Mouse (Mus musculus) lung, embryonic 16.5 days (tissue): ENCODE measurements around the gene Rnf123. TPM values are rescaled to one million over a fixed set of nuclear protein-coding genes. Genes with fewer than 3 reads are reported as not detected.
A peak's percentile ranks its signal among the peaks of the same experiment; 100 is the strongest.

Source experiments
- ATAC-seq: fragments of 200-750 bp; cut with Nextera tagmentation; 2 replicates; pipeline ENCODE4 v1.8.0; 2017; ENCODE audit warnings: low read depth, mild to moderate bottlenecking, moderate library complexity
- H3K27ac ChIP-seq: fragments of 300-500 bp; sonication (generic); 2 replicates; pipeline ENCODE4 v1.5.1; 2014; ENCODE audit warnings: mild to moderate bottlenecking, control low read depth, low read length
- H3K27me3 ChIP-seq: fragments of 300-500 bp; sonication (generic); 2 replicates; pipeline ENCODE4 v1.6.1; 2014; ENCODE audit warnings: low read depth, low read length, mixed read lengths; ENCODE audit not compliant: control insufficient read depth, insufficient read depth
- H3K36me3 ChIP-seq: fragments of 300-500 bp; sonication (generic); 2 replicates; pipeline ENCODE4 v1.6.1; 2014; ENCODE audit warnings: low read length; ENCODE audit not compliant: control insufficient read depth, insufficient read depth
- H3K4me1 ChIP-seq: fragments of 300-500 bp; sonication (generic); replicated peaks from 2 replicates; pipeline ENCODE4 v1.6.1; 2014; ENCODE audit warnings: low read length, mixed read lengths; ENCODE audit not compliant: control insufficient read depth, insufficient read depth
- H3K4me2 ChIP-seq: fragments of 300-500 bp; sonication (generic); 2 replicates; pipeline ENCODE4 v1.6.1; 2014; ENCODE audit warnings: low read depth, low read length, control low read depth
- H3K4me3 ChIP-seq: fragments of 300-500 bp; sonication (generic); 2 replicates; pipeline ENCODE4 v1.5.1; 2014; ENCODE audit warnings: mild to moderate bottlenecking, low read length, control low read depth
- H3K9ac ChIP-seq: fragments of 300-500 bp; sonication (generic); 2 replicates; pipeline ENCODE4 v1.6.1; 2014; ENCODE audit warnings: low read length, control low read depth
- H3K9me3 ChIP-seq: fragments of 300-500 bp; sonication (generic); 2 replicates; pipeline ENCODE4 v1.6.1; 2016; ENCODE audit warnings: low read length; ENCODE audit not compliant: control insufficient read depth
- WGBS: fragments of 180-500 bp; shearing (Covaris S2); extraction: QIAGEN DNeasy Blood & Tissue Kit; methylation state at CpG from one replicate; pipeline ENCODE4 v1.1.7; 2014; 5-methylcytosine and 5-hydroxymethylcytosine counted together
- polyA plus RNA-seq: library from polyadenylated mRNA; unstranded; fragments of >200 nt; fragmentation: Nextera tagmentation; extraction: Ambion mirVana; gene quantifications from 2 replicates; pipeline ENCODE4 v1.2.1, GENCODE M21; 2015

The Rnf123 gene
- polyA plus RNA-seq, 1 experiment from 2014 or later: 24.9 TPM

GRCm38 (mm10) chr9:108052411-108052810 lies 30.7 kb downstream of the Rnf123 start:
- H3K27ac ChIP-seq: peak overlapping the region; percentile 16; the same call in 1 of the 2 replicates
- WGBS: 64% methylated on average over 7 of the region's 7 CpGs

GRCm38 (mm10) chr9:108051931-108052220 lies 31.3 kb downstream of the Rnf123 start:
- Histone ChIP-seq H3K4me3 (no peak overlapping the region), H3K4me1 (peaks cover 32% of the 10 kb centered on the region), H3K9me3 (no peaks in the 10 kb centered on the region), H3K4me2 (no peak overlapping the region), H3K9ac (no peak overlapping the region), H3K27me3 (no peaks in the 10 kb centered on the region), H3K36me3 (peaks cover 16% of the 10 kb centered on the region), H3K27ac (no peak overlapping the region)
- no peak for ATAC-seq
- WGBS: 65% methylated on average over 4 of the region's 4 CpGs

More at GRCm38 (mm10) chr9:108052411-108052810, 30.7 kb downstream of the Rnf123 start:
- H3K9ac ChIP-seq: no peak overlapping the region
- H3K4me3 ChIP-seq: no peak overlapping the region
- H3K27me3 ChIP-seq: no peaks in the 10 kb centered on the region
- ATAC-seq: no peak
- peaks cover 32% of the 10 kb centered on the region for H3K4me1 ChIP-seq
- H3K9me3 ChIP-seq: no peaks in the 10 kb centered on the region
- no peak overlapping the region for H3K4me2 ChIP-seq
- peaks cover 14% of the 10 kb centered on the region for H3K36me3 ChIP-seq

- ATAC-seq: no peak
- H3K36me3 ChIP-seq: peaks cover 19% of the 10 kb centered on the region
- 90% methylated on average over 15 of the region's 15 CpGs for WGBS
- H3K4me3 ChIP-seq: no peak overlapping the region
- no peak overlapping the region for H3K4me2 ChIP-seq
- H3K27me3 ChIP-seq: no peaks in the 10 kb centered on the region
- H3K9ac ChIP-seq: no peak overlapping the region
- H3K4me1 ChIP-seq: peaks cover 32% of the 10 kb centered on the region
- no peaks in the 10 kb centered on the region for H3K9me3 ChIP-seq
- no peak overlapping the region for H3K27ac ChIP-seq
Measured at GRCm38 (mm10) chr9:108051184-108051930, 31.8 kb downstream of the Rnf123 start.

- Histone ChIP-seq H3K27me3 (no peaks in the 10 kb centered on the region), H3K4me3 (peak overlapping the region; percentile 85), H3K9ac (peak overlapping the region; percentile 85), H3K27ac (peak overlapping the region; percentile 66), H3K9me3 (no peaks in the 10 kb centered on the region), H3K4me1 (peaks cover 32% of the 10 kb centered on the region), H3K36me3 (peaks cover 32% of the 10 kb centered on the region), H3K4me2 (peak overlapping the region; percentile 97)
- no peak for ATAC-seq
- 41% methylated on average over 15 of the region's 15 CpGs for WGBS
Measured at GRCm38 (mm10) chr9:108049561-108050251, 33.4 kb downstream of the Rnf123 start.

- H3K27me3 ChIP-seq: no peaks in the 10 kb centered on the region
- peaks cover 32% of the 10 kb centered on the region for H3K4me1 ChIP-seq
- H3K9me3 ChIP-seq: no peaks in the 10 kb centered on the region
- peaks cover 27% of the 10 kb centered on the region for H3K36me3 ChIP-seq
- peak within 1 kb of the TSS; percentile 97 for H3K4me2 ChIP-seq
- peak; percentile 94 for ATAC-seq
- peak within 1 kb of the TSS; percentile 85 for H3K4me3 ChIP-seq
- H3K27ac ChIP-seq: peak within 1 kb of the TSS; percentile 77
- peak within 1 kb of the TSS; percentile 85 for H3K9ac ChIP-seq
- WGBS: 0% methylated on average over 31 of the region's 39 CpGs
Measured at GRCm38 (mm10) chr9:108049016-108049455, 34.1 kb downstream of the Rnf123 start, which contains the start of gene Gmppb. Gene Gmppb, plus strand, starts transcription at chr9:108049242.

- Histone ChIP-seq H3K9me3 (no peaks in the 10 kb centered on the region), H3K4me3 (peak overlapping the region; percentile 85), H3K4me2 (peak overlapping the region; percentile 97), H3K9ac (peak overlapping the region; percentile 70), H3K27me3 (no peaks in the 10 kb centered on the region), H3K27ac (peak overlapping the region; percentile 77), H3K36me3 (peaks cover 25% of the 10 kb centered on the region), H3K4me1 (peaks cover 28% of the 10 kb centered on the region)
- peak; percentile 38 for ATAC-seq
- 3% methylated on average over 19 of the region's 19 CpGs for WGBS
Measured at GRCm38 (mm10) chr9:108048566-108048955, 34.6 kb downstream of the Rnf123 start.

GRCm38 (mm10) chr9:108047601-108048565 lies 35.3 kb downstream of the Rnf123 start:
- Histone ChIP-seq H3K36me3 (peaks cover 25% of the 10 kb centered on the region), H3K9me3 (no peaks in the 10 kb centered on the region), H3K4me2 (peak overlapping the region; percentile 97), H3K9ac (peak overlapping the region; percentile 70), H3K4me1 (peaks cover 22% of the 10 kb centered on the region), H3K4me3 (peak overlapping the region; percentile 85), H3K27me3 (no peaks in the 10 kb centered on the region), H3K27ac (peak overlapping the region; percentile 77)
- no peak for ATAC-seq
- WGBS: 43% methylated on average over 17 of the region's 17 CpGs

GRCm38 (mm10) chr9:108046582-108046981 lies 36.6 kb downstream of the Rnf123 start:
- H3K36me3 ChIP-seq: peaks cover 32% of the 10 kb centered on the region
- H3K9me3 ChIP-seq: no peaks in the 10 kb centered on the region
- 79% methylated on average over 4 of the region's 4 CpGs for WGBS
- no peak for ATAC-seq
- no peak overlapping the region for H3K4me3 ChIP-seq
- H3K9ac ChIP-seq: no peak overlapping the region
- H3K4me2 ChIP-seq: no peak overlapping the region
- no peak overlapping the region for H3K27ac ChIP-seq
- peaks cover 16% of the 10 kb centered on the region for H3K4me1 ChIP-seq
- no peaks in the 10 kb centered on the region for H3K27me3 ChIP-seq
